Mouse (Mus musculus) adrenal gland, postnatal 4 days (tissue): ENCODE data around the gene Megf8. TPM values are rescaled to one million over a fixed set of nuclear protein-coding genes. Genes with fewer than 3 reads are reported as not detected.

Source experiments
- DNase-seq, 2 experiments: peaks; one replicate each; pipeline ENCODE4 v3.0.0; 2021 to 2022; ENCODE audit warnings: low spot score in 2 of 2, mixed read lengths in 2 of 2
- long read RNA-seq, 2 experiments: library from polyadenylated mRNA; stranded (forward); transcript quantifications; one replicate each; pipeline ENCODE4 v2.0.0; 2021
- total RNA-seq, 2 experiments: library from RNA; stranded (reverse); gene quantifications; 2 replicates each; pipeline ENCODE4 v1.2.3; 2021

The Megf8 gene
- 10 to 100 TPM; 51.4 to 55.6 TPM for total RNA-seq
- long read RNA-seq, experiment 1, partial matches to known transcripts = 35 of 37 reads
- long read RNA-seq, experiment 1, other reads (novel, unspliced or antisense) = 2 of 37 reads
- long read RNA-seq, experiment 2, partial matches to known transcripts = 34 of 35 reads
- long read RNA-seq, experiment 2, other reads (novel, unspliced or antisense) = 1 of 35 reads

DNA sequence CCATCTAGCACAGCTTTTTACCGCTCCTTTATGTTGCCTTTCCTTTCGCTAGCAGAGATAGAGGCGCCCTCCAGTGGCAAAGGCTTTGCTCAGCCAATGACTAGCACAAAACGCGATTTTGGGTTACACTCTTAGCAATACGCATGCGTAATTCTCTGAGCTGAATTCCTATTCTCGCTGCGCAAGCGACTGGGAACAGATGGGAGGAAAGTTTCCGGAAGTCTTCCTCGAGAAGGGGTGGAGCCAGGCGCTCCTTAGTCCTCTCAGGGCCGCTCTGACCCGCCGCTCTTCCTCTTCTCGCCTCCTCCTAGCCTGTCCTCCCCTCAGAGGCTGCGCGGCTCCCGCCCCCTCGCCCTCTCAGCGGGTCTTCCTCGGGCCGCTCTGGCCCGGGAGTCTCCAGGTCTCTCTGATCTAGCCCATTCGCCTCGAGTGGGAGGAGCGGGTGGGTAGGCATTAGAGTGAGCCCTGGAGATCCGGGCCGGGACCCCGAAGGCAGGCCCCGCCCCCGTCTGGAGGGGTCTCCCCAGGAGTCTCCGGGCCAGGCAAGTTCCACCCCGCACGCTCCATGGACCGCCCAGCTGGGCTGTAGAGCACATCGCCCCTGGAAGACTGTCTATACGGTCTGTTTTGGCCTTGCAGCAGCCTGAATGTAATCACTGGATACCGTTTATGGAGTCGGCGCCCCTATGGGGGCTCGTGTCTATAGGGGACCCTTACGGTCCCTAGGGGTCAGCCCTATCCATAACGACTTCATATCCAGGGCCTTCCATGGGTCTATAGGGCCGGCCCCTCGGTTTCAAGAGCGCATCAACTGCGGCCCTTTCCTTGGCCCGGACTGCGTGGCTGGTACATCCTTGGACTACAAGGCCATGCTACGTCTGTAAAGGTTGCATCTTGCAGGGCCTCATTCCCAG, at the start of gene Megf8:
Megf8 (plus strand) TSS at position 633 of the 914 bp plus-strand sequence.
- peak; percentile 70 to 91 for DNase-seq

DNA sequence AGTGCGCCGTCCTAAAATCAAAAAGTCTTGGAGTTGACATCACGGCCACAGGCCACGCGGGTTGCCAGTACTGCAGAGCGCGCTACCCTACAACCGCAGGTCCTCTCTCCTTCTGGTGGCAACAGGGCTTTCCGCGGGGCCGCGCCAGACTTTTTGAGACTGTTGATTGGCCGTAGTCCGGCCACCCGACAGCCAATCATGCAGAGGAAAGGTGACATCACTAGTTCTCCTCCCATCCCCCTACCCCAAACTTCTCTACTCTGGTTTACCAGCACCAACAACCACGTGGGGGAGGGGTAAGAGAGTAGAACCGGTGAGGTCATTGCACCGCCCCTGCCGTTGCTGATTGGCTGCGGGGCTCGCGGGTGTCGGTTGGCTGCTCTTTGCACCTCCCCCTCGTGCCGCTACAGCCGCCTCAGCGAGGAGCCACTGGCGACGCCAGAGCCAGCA, 49.6 kb upstream of the Megf8 start, which contains the start of gene Cic:
Cic (plus strand) TSS at position 404 of the 450 bp plus-strand sequence.
- DNase-seq = peak; percentile 82 to 99

DNA sequence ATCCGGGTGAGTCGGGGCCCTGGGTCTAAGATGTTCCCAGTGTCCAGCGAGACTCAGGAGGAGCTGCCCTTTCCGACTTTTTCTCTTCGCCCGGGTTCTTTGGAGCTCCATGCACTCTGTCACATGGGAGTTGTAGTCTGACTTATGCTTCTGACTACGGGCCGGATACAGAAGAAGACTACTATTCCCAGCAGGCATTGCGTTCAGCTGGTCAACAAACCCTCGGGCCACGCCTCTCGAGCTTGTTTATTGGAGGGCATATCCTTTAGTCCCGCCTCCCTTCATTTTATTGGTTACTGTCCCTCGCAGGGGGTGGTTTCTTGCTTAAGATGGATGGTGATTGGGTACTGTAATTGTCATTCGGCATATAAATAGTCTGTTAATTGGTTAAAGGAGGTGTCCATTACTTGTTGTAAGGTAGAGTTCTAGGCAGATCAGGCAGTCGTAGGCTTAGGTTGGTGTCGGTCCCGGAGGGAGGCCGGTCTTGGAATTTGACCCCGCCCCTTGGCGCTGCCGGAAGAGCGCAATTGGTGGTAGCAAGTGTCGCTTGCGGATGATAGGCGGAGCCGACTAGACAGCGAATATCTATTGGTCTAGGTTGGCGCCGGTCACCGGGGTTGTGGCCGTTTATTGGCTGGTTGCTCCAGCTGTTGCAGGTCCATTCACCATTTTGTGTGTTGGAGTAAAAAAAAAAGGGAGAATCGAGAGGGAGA, 49.1 kb upstream of the Megf8 start:
- DNase-seq = peak; percentile 83 to 92

DNA sequence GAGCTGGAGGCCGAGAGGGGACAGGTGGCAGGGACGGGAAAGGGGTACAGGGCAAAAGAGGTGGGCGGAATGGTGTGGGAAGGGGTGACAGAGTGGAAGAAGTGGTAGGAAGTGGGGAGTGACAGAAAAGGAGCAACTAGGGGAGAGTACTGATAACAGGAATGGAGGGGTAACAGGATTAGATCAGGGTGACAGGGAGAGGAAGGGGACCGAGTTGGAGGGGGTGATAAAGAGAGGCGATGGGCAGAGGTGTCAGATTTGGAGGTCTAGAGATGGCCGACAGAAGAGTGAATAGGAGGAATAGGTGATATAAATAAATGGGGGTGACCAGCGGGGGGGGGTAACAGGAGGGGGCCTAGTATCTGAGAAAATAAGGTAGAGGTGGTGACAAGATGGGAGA, 48.4 kb upstream of the Megf8 start:
- no peak for DNase-seq

DNA sequence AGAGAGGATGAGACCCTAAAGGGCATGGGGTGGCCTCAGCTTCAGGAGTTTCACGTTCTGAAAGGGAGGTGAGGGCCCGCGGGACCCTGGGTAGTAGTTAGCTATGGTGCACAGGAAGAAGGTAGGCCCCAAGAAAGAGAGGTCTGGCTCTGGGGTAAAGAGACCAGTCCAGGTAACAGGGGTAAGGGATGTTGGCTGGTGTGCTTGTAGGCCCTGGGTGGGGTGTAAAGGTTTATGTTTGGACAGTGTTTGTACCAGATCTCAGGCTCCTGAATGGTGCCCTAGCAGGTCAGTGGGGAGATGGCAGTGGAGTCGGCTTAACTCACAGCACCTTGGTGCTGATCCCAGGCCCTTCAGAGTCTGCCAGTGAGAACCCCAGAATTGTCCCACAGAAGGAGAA, 47.9 kb upstream of the Megf8 start:
- no peak for DNase-seq

DNA sequence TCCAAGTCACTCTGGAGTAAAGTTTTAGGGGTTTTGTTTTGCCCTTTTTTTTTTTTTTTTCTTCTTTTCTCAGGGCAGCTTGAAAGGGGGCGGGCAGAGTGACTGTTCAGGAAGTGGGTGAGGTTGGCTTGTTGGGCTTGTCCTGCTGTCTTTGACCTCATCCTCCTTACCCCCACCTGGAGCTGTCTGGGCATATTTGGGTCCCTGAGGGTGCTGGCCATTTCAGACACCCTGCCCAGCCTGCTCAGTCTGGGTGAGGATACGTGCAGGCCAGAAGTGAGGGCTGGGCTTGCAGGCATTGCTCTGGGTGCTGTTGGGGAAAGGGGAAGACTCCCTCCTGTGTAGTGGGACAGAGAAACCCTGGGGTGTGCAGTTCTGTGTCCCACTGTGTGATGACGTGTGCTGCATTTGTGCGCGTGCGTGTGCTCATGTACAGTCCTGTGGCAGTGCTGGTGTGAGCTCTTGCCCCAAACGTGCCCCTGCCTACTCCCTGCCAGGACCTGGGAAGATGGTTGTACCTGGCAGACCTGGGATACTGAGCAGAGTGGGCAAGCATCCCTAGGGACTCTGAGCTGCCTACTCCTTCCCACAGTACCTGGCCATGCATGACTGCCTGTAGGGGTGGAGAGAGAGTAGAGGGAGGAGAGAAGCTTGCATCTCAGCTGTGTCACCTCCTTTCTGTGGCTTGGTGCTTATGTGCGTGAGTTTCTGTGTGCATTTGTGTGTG, 47.3 kb upstream of the Megf8 start:
- DNase-seq = no peak

DNA sequence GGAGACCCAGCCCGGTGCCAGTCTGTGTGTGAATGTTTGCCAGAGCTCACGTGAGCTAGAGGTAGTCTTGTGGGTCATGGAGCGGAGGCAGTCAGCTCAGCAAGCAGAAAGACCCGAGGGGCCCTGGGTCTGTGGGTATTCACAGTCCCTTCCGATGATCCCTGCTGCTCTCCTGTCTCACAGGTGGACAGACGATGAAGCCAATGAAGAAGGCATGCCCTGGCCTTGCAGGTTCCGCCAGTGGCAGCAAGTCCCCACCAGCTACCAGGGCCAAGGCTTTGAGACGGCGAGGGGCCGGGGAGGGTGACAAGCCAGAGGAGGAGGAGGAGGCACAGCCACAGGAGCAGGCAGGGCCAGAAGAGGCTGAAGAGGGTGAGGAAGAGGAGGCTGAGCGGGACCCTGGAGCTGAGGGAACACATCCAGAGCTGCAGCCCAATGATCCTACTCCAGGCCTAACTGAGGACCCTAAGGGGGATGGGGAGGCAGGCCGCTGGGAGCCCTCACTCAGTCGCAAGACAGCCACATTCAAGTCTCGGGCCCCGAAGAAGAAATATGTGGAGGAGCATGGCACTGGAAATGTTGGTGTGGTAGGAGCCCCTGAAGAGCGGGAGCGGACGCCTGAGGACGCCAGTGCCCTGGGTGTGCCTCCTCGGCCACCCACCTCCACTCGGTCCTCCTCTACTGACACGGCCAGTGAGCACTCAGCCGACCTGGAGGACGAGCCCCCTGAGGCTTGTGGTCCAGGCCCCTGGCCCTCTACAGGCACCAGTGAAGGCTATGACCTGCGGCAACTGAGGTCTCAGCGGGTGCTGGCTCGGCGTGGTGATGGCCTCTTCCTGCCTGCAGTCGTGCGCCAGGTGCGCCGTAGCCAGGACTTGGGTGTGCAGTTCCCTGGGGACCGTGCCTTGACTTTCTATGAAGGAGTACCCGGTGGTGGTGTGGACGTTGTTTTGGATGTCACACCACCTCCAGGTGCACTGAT, 46.0 kb upstream of the Megf8 start:
- DNase-seq = no peak

DNA sequence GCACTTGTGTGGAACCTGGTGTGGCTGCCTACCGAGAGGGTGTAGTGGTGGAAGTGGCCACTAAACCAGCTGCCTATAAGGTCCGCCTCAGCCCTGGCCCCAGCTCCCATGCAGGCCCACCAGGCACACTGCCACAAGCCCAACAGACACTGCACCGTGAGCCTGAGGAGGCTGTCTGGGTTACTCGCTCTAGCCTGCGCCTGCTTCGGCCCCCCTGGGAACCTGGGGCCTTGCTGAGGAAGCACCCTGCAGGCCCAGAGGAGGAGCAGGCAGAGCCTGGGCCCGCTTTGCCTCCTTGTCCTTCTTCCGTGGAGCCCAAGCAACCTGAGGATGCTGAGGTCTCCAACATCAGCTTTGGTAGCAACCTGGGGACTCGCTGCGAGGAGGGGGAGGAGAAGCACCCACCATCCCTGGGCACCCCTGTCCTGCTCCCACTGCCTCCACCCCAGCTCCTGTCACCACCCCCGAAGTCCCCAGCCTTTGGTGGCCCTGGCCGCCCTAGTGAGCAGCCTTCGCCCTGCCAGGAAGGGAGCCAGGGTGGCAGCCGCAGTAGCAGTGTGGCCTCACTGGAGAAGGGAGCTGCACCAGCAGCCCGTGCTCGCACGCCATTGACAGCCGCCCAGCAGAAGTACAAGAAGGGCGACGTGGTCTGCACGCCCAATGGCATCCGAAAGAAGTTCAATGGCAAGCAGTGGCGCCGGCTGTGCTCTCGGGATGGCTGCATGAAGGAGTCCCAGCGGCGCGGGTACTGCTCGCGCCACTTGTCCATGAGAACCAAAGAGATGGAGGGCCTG, 45.1 kb upstream of the Megf8 start:
- DNase-seq = no peak

DNA sequence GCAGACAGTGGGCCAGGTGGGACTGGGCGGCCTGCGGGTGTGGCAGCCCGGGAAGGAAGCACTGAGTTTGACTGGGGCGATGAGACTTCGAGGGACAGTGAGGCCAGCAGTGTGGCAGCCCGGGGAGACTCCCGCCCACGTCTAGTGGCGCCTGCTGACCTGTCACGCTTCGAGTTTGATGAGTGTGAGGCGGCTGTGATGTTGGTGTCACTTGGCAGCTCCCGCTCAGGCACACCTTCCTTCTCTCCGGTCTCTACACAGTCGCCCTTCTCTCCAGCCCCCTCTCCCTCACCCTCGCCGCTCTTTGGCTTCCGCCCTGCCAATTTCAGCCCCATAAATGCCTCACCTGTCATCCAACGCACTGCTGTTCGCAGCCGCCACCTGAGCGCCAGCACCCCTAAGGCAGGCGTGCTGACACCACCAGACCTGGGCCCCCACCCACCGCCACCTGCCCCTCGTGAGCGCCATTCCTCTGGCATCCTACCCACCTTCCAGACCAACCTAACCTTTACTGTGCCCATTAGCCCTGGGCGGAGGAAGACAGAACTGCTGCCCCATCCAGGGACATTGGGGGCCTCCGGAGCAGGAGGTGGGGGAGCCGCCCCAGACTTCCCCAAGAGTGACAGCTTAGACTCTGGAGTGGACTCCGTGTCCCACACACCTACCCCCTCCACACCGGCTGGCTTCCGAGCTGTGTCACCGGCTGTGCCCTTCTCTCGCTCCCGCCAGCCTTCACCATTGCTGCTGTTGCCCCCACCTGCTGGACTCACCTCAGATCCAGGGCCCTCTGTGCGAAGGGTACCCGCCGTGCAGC, 44.3 kb upstream of the Megf8 start:
- no peak for DNase-seq

DNA sequence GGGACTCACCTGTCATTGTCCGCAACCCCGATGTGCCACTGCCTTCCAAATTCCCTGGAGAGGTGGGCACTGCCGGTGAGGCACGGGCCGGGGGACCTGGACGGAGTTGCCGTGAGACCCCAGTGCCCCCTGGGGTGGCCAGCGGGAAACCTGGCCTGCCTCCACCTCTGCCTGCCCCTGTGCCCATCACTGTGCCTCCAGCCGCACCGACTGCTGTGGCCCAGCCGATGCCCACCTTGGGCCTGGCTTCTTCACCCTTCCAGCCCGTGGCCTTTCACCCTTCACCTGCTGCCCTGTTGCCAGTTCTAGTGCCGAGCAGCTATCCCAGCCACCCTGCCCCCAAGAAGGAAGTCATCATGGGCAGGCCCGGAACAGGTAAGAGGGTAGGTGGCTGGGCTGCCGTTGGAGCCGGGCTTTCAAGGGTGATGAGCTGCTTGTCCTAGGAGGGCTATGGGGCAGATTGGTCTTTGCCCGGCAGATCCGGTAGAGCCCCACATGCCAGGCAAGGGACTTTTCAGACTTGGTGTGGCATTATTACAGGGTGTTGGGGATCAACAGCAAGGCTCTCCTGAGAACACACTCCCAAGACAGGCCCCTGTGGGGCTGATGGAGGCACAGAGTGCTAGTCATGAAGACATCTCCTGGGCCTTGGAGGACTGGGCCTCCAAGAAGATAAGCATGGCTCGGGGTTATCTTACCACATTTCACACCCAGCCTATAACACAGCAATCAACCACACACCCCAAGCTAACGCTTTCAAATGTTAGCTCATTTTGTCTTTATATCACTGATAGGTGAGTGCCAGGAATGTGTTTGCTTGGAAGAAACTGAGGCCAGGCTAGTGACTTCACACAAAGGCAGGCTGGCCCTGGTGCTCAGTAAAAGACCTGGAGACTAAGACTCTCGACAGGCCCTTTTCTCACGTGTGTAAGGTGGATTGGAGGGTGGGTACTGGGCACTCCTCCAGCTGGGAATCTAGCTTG, 43.4 kb upstream of the Megf8 start:
- no peak for DNase-seq

DNA sequence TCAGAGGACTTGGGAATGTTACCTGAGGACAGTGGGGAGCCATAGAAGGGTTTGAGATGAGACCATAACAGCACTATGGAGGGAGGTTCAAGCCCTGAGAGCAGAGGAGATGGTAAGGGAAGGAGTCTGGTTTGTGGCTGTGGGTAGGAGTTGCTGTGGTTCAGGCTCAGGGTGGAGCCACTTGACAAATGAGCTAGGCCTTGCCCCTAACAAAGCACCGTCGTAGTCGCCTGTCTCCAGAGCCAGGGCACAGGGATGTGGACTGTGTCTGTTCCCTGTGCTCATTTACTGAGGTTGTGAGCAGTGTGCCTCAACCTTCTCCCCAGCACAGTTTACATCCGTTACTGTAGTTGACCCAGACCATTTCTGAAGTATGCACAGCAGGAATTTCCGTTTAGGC, 42.4 kb upstream of the Megf8 start:
- no peak for DNase-seq

DNA sequence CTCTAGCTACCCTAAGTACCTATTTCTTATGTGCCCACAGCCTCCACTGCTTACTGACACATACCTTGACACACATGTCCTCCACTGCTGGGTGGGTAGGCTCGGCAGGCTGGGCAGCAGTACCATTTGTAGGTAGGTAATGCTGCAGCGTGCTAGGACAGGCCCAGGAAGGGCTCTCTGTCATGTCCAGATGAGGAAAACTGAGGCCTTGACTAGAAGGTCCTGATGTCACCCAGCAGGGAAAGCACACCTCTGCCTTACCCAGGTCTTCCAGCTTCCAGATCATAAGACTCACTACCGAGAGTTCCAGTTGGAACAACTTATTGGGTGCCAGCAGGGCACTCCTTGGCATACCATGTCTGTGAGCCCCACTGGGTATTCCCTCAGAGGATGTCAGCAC, 42.0 kb upstream of the Megf8 start:
- no peak for DNase-seq

DNA sequence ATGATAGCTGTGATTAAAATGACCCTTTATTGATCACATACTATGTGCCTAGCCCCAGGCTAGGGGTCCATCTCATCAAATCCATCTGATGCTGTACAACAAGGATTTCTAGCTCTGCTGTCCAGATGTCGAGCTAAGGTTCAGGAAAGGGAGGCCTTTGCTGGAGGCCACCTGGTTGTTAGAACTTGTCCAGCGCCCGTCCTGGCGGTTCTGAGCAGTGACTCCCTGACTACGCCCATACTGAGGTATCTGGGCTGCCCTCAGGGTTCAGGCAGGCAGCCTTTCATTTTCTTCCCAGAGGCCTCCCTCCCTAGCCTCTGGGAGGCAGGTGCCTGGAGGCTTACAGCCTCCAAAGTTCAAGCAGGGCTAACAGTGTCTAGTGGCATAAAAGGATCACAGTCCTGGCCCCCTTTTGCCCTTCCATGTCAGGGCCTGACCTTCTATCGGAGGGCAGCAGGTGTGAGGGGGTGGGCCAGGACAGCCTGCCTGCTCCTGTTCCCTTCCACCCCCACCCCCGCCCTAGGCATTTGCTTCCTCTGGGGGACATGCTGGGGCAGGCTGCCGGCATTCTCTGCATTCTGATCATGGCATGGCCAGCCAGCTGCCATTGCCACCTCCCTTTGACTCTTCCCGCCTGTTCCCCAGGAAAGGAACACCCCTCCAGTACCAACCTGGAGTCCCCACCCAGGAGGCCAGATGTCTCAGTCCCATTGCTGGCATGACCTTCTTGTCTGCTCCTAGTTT, 41.2 kb upstream of the Megf8 start:
- DNase-seq = no peak

DNA sequence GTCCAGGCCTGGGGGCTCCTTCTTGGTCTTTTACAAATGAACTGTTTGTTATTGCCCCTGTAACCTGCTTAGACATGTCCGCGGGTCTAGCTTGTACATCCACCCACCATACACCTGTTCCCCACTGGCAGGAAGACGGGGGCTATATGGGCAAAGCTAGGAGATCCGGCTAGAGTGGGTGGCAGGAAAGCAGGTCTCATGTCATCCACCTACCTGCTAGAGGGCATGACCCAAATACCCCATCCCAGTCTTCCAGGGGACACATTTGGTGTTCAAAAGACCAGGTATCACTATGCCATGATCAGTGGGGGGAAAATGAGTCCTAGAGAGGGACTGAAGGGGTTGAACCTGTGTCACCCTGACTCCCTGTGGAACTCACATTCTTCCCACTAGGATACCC, 39.6 kb upstream of the Megf8 start:
- DNase-seq = no peak

DNA sequence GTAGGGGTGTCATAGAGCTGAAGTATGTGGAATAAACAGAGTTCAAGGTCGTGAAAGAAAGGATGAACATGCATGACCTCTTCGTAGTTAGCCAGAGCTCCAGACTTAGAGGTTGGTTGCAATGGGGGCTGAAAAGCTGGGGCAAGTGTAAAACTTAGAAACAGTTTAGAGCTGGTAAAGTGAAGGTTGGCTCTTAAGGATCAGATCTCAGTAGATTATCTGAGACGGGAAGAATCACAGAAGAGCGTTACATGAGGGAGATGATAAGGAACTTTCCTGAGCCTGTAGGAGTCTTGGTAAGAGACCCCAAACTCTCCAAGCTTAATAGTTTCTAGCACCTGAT, 39.0 kb upstream of the Megf8 start:
- no peak for DNase-seq

DNA sequence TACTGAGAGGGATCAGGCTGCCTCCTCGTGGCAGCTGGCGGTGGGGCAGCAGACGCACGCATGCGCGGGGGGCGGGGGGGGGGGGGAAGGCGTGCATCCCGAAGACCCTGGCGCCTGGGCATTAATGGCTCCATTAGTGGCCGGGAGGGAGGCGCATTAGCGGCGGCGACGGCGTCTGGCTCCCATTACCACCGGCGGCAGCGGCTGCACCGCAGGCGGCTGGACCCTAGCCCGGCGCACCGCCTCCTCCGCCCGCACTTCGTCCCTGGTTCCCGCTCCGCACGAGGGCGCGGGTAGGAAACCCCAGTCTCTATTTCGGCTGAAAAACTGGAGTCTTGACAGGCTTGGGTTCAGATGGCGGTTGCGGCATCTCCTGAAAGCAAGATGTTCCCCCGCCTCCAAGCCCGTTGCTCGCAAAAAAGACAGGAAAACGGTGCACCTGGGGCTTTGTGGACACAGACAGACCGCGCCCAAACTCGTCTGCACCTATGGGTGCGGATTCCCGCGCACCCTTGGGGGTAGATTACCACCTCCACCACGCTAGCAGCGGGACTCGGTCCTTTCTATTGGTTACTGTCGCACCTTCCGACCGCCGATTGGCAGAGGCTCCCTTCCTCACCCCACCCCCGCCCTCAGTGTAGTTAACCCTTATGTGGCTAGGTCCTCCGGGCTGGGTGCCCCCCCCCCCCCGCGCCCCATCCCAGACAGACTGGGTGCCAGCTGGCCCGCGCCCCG, 38.5 kb upstream of the Megf8 start:
- DNase-seq = peak in 1 of 2 experiments; percentile 60
